Mouse (Mus musculus): ENCODE results near the gene Serpina1f.
A peak's percentile ranks its signal among the peaks of the same experiment; 100 is the strongest.
"Not testable (repeated sequence)": the region's sequence is repeated elsewhere in the genome, so short reads cannot be mapped to it uniquely, and the experiment has no call there.

Gene Serpina1f

GRCm38 (mm10) chr12:103695429-103695828 lies at the start of gene Serpina1f:
Gene Serpina1f (minus strand): TSS chr12:103695529.
- DNase-seq (ENCODE audit: low spot score), result no peak

GRCm38 (mm10) chr12:103737791-103738580 lies 42.7 kb upstream of the Serpina1f start:
- DNase-seq (ENCODE audit: low spot score), result not testable (repeated sequence)

GRCm38 (mm10) chr12:103735566-103735965 lies 40.2 kb upstream of the Serpina1f start:
- not testable (repeated sequence) for DNase-seq (ENCODE audit: low spot score)

- not testable (repeated sequence) for DNase-seq (ENCODE audit: low spot score)
Observed at GRCm38 (mm10) chr12:103735101-103735500, 39.8 kb upstream of the Serpina1f start.

- DNase-seq (ENCODE audit: low spot score), result no peak
Observed at GRCm38 (mm10) chr12:103711537-103711936, 16.2 kb upstream of the Serpina1f start.

GRCm38 (mm10) chr12:103710405-103710804 lies 15.1 kb upstream of the Serpina1f start:
- DNase-seq (ENCODE audit: low spot score), result no peak

- DNase-seq (ENCODE audit: low spot score), result no peak
Observed at GRCm38 (mm10) chr12:103706113-103706512, 10.8 kb upstream of the Serpina1f start.

GRCm38 (mm10) chr12:103705547-103705946 lies 10.2 kb upstream of the Serpina1f start:
- DNase-seq (ENCODE audit: low spot score), result no peak

- no peak for DNase-seq (ENCODE audit: low spot score)
Observed at GRCm38 (mm10) chr12:103700144-103700750, 4.9 kb upstream of the Serpina1f start.

GRCm38 (mm10) chr12:103688221-103688814 lies 7.0 kb downstream of the Serpina1f start:
- no peak for DNase-seq (ENCODE audit: low spot score)

GRCm38 (mm10) chr12:103687021-103687420 lies 8.3 kb downstream of the Serpina1f start:
- DNase-seq (ENCODE audit: low spot score), result no peak

- DNase-seq (ENCODE audit: low spot score), result no peak
Observed at GRCm38 (mm10) chr12:103686050-103686449, 9.3 kb downstream of the Serpina1f start.

- no peak for DNase-seq (ENCODE audit: low spot score)
Observed at GRCm38 (mm10) chr12:103685386-103685785, 9.9 kb downstream of the Serpina1f start.

- no peak for DNase-seq (ENCODE audit: low spot score)
Observed at GRCm38 (mm10) chr12:103683775-103684174, 11.6 kb downstream of the Serpina1f start.

GRCm38 (mm10) chr12:103681739-103682138 lies 13.6 kb downstream of the Serpina1f start:
- no peak for DNase-seq (ENCODE audit: low spot score)

- no peak for DNase-seq (ENCODE audit: low spot score)
Observed at GRCm38 (mm10) chr12:103681169-103681568, 14.2 kb downstream of the Serpina1f start.

- DNase-seq (ENCODE audit: low spot score), result not testable (repeated sequence)
Observed at GRCm38 (mm10) chr12:103679853-103680252, 15.5 kb downstream of the Serpina1f start.

GRCm38 (mm10) chr12:103676039-103676438 lies 19.3 kb downstream of the Serpina1f start, which contains the start of gene Serpina16:
Gene Serpina16 (minus strand): TSS chr12:103676139.
- DNase-seq (ENCODE audit: low spot score), result no peak

- DNase-seq (ENCODE audit: low spot score), result peak; percentile 51
Observed at GRCm38 (mm10) chr12:103673179-103673578, 22.1 kb downstream of the Serpina1f start.

GRCm38 (mm10) chr12:103671483-103671882 lies 23.8 kb downstream of the Serpina1f start:
- no peak for DNase-seq (ENCODE audit: low spot score)

- no peak for DNase-seq (ENCODE audit: low spot score)
Observed at GRCm38 (mm10) chr12:103670964-103671363, 24.4 kb downstream of the Serpina1f start.

GRCm38 (mm10) chr12:103670344-103670743 lies 25.0 kb downstream of the Serpina1f start:
- DNase-seq (ENCODE audit: low spot score), result peak; percentile 16

- DNase-seq (ENCODE audit: low spot score), result no peak
Observed at GRCm38 (mm10) chr12:103665286-103665685, 30.0 kb downstream of the Serpina1f start.
